ENCODE assay signal across 13 mouse cellular contexts in the genomic region with DNA sequence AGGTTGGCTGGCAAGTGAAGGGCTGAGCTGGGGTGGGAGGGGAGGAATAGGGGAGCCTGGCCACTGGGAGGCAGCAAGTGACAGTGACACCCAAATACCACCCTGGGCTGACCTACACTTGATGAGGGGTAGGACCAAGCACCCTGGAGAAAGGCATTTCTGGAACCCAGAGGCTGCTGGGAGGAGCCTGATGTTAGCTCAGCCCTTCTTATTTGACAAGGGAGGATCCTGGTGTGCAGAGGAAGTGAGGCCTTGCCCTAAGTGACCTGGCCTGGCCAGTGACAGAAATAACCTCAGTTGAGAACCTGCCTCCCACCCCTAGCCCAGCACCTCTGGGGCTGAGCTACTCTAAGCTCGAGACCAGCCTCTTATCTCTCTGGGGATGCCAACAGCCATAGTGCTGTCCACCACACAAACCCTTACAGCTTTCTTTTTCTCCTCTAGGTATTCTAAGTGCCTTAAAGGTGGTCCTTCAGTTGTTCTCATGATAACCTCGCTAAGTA. TPM values are rescaled to one million over a fixed set of nuclear protein-coding genes. Genes with fewer than 3 reads are reported as not detected.
DNase-seq lines count a peak whose midpoint lies in the region; ATAC-seq and TF ChIP-seq lines count a peak whose summit lies in the region.
"Had no signal": no experiment of that assay in that cellular context is flagged by ENCODE, and none has a peak within 500 bp of the region (broad histone marks: within the 10 kb centered on the region; RNA-seq: fewer than 3 reads in every experiment).

No protein-coding gene starts in this region.

- H3K4me3 ChIP-seq in heart, embryonic 11.5 days (ENCODE audit: low read depth, low read length), result no peak overlapping the region
- no peak overlapping the region for H3K4me3 ChIP-seq in heart, adult 2 months
- H3K4me3 ChIP-seq in embryonic fibroblast, embryonic 13.5 days (ENCODE audit: insufficient read depth, low read length), result no peak overlapping the region
- no peak overlapping the region for H3K4me3 ChIP-seq in macrophage (ENCODE audit: inconsistent target)
- H3K4me3 ChIP-seq in hindbrain, embryonic 10.5 days, result no peak overlapping the region
- H3K4me3 ChIP-seq: forebrain, embryonic 12.5 days; hindbrain, embryonic 15.5 days; midbrain, embryonic 12.5 days had no signal

- peaks cover 78% of the 10 kb centered on the region for H3K4me1 ChIP-seq in heart, embryonic 11.5 days (ENCODE audit: control insufficient read depth, insufficient read depth, low read length)
- H3K4me1 ChIP-seq in heart, adult 2 months (ENCODE audit: control insufficient read depth, insufficient read depth, low read length), result peaks cover 25% of the 10 kb centered on the region
- peaks cover 25% of the 10 kb centered on the region for H3K4me1 ChIP-seq in embryonic fibroblast, embryonic 13.5 days (ENCODE audit: control insufficient read depth, insufficient read depth, low read length)
- peaks cover 56% of the 10 kb centered on the region for H3K4me1 ChIP-seq in hindbrain, embryonic 10.5 days (replicated peaks)
- H3K4me1 ChIP-seq: forebrain, embryonic 12.5 days; hindbrain, embryonic 15.5 days had no signal

- intact Hi-C loops in heart, adult 2 months (cut with DNase I), result no loop called here
- intact Hi-C loops in gastrocnemius, postnatal 36 days (cut with DNase I), result no loop called here

- TF ChIP-seq CTCF in heart, adult 2 months (IDR thresholded peaks at IDR 0.05), result no peak
- TF ChIP-seq CTCF in embryonic fibroblast, embryonic 13.5 days (IDR thresholded peaks at IDR 0.05; ENCODE audit: borderline replicate concordance, insufficient read depth, low read length), result no peak

- H3K79me2 ChIP-seq in heart, adult 2 months (replicated peaks; ENCODE audit: control insufficient read depth, insufficient read depth, low read length), result no peaks in the 10 kb centered on the region
- peaks cover 71% of the 10 kb centered on the region for H3K79me2 ChIP-seq in macrophage (ENCODE audit: inconsistent target)

- peak overlapping the region; percentile 7; the same call in 1 of the 2 replicates for H3K27ac ChIP-seq in heart, embryonic 11.5 days (ENCODE audit: low read depth, low read length)
- no peak overlapping the region for H3K27ac ChIP-seq in heart, adult 2 months
- peak overlapping the region; percentile 74 for H3K27ac ChIP-seq in embryonic fibroblast, embryonic 13.5 days (ENCODE audit: insufficient read depth, low read length)
- peak overlapping the region; percentile 91 for H3K27ac ChIP-seq in macrophage
- no peak overlapping the region for H3K27ac ChIP-seq in hindbrain, embryonic 10.5 days
- H3K27ac ChIP-seq: forebrain, embryonic 12.5 days; hindbrain, embryonic 15.5 days; midbrain, embryonic 12.5 days had no signal

- WGBS in heart, embryonic 11.5 days (ENCODE audit: insufficient replicate concordance), result 46% methylated on average over 2 of the region's 2 CpGs
- 65% methylated on average over 2 of the region's 2 CpGs for WGBS in heart, adult 2 months
- 67% methylated on average over 2 of the region's 2 CpGs for WGBS in macrophage (ENCODE audit: missing documents)
- 79% methylated on average over 2 of the region's 2 CpGs for WGBS in hindbrain, embryonic 10.5 days

- H3K4me2 ChIP-seq in heart, embryonic 11.5 days, result no peak overlapping the region
- H3K4me2 ChIP-seq: forebrain, embryonic 12.5 days; hindbrain, embryonic 15.5 days; midbrain, embryonic 12.5 days had no signal

- no peaks in the 10 kb centered on the region for H3K9me3 ChIP-seq in heart, embryonic 11.5 days (replicated peaks; ENCODE audit: control insufficient read depth, low read length)
- no peaks in the 10 kb centered on the region for H3K9me3 ChIP-seq in hindbrain, embryonic 10.5 days
- H3K9me3 ChIP-seq: forebrain, embryonic 12.5 days; hindbrain, embryonic 15.5 days; midbrain, embryonic 12.5 days had no signal

- H3K27me3 ChIP-seq in heart, embryonic 11.5 days (ENCODE audit: control insufficient read depth, insufficient read depth, low read length), result no peaks in the 10 kb centered on the region
- no peaks in the 10 kb centered on the region for H3K27me3 ChIP-seq in heart, adult 2 months (ENCODE audit: control insufficient read depth, insufficient read depth, low read length)
- H3K27me3 ChIP-seq in hindbrain, embryonic 10.5 days (ENCODE audit: insufficient read depth, poor library complexity, severe bottlenecking), result no peaks in the 10 kb centered on the region
- H3K27me3 ChIP-seq: forebrain, embryonic 12.5 days; hindbrain, embryonic 15.5 days; midbrain, embryonic 12.5 days; Patski had no signal

- peaks cover 33% of the 10 kb centered on the region for H3K36me3 ChIP-seq in heart, embryonic 11.5 days (ENCODE audit: control insufficient read depth, insufficient read depth, low read length)
- H3K36me3 ChIP-seq in heart, adult 2 months (ENCODE audit: control insufficient read depth, insufficient read depth, low read length), result no peaks in the 10 kb centered on the region
- H3K36me3 ChIP-seq in macrophage (ENCODE audit: inconsistent target), result no peaks in the 10 kb centered on the region
- H3K36me3 ChIP-seq in hindbrain, embryonic 10.5 days, result peaks cover 100% of the 10 kb centered on the region
- H3K36me3 ChIP-seq: hindbrain, embryonic 15.5 days had no signal

- no peak overlapping the region for H3K9ac ChIP-seq in heart, embryonic 11.5 days (ENCODE audit: low read depth, low read length)
- H3K9ac ChIP-seq in heart, adult 2 months (ENCODE audit: low read depth, low read length), result no peak overlapping the region
- H3K9ac ChIP-seq: forebrain, embryonic 12.5 days; hindbrain, embryonic 15.5 days; midbrain, embryonic 12.5 days had no signal

- no peak for ATAC-seq in heart, embryonic 11.5 days (replicated peaks; ENCODE audit: insufficient number of reproducible peaks, low FRiP score, low TSS enrichment)
- no peak for ATAC-seq in erythroid progenitor cell, adult 5-6 weeks (replicated peaks; ENCODE audit: low FRiP score, poor library complexity, severe bottlenecking)
- ATAC-seq: Patski had no signal

- DNase-seq in heart, adult 2 months, result no peak
- DNase-seq in 3T3-L1 (ENCODE audit: low read depth, low spot score), result peak; percentile 46
- DNase-seq in hindbrain, embryonic 10.5 days (ENCODE audit: low spot score), result no peak
- DNase-seq in gastrocnemius, postnatal 36 days, result no peak
- DNase-seq: cerebellum, adult 9-10 months had no signal

- no peak for TF ChIP-seq EP300 in heart, adult 2 months (IDR thresholded peaks at IDR 0.05; ENCODE audit: insufficient read depth, low read depth, low read length)

- TF ChIP-seq POLR2A in heart, adult 2 months (IDR thresholded peaks at IDR 0.05; ENCODE audit: insufficient read depth, low read depth, low read length), result no peak
- no peak for TF ChIP-seq POLR2A in embryonic fibroblast, embryonic 13.5 days (IDR thresholded peaks at IDR 0.05; ENCODE audit: low read depth, low read length)

RNA-seq across cellular contexts. Expression of gene Slc2a1, which starts 16.3 kb away (rescaled TPM):
- 426 and 446 TPM in 2 replicates for polyA plus RNA-seq in heart, embryonic 11.5 days (2014; fragmentation: Nextera tagmentation; extraction: Ambion mirVana)
- total RNA-seq in heart, adult 2 months (2021), result 10 to 100 TPM in 1 of 2 experiments, 1 to 10 TPM in 1; 8.9 to 18.9 TPM
- polyA plus RNA-seq in heart, adult 2 months (2012; rRNA removed), result 16.6 and 18.1 TPM in 2 replicates
- 92.4 and 124 TPM in 2 replicates for polyA plus RNA-seq in embryonic fibroblast, embryonic 13.5 days (2011; ENCODE audit: insufficient read length, low read depth, missing spikeins)
- 10 to 100 TPM in 9 of 26 experiments, 1 to 10 TPM in 17; 4.2 to 20.1 (median 7.7) TPM for total RNA-seq in macrophage (2018; cell fraction: chromatin; rRNA removed)
- 10 to 100 TPM in 12 of 26 experiments, 1 to 10 TPM in 14; 7.0 to 33.1 (median 9.9) TPM for total RNA-seq in macrophage (2018; cell fraction: cytosol; rRNA removed)
- 10 to 100 TPM; 10.4 to 34.0 (median 18.2) TPM for total RNA-seq in macrophage (2018; cell fraction: nucleus; rRNA removed)
- 5.5 to 14.5 TPM (median 7.5 TPM) in 3 replicates for polyA plus RNA-seq in macrophage (2018)
- 1.1 and 5.4 TPM in 2 replicates for total RNA-seq in erythroid progenitor cell, adult 5-6 weeks (2015; ENCODE audit: low replicate concordance)
- total RNA-seq in erythroid progenitor cell, adult 5-6 weeks (2017; ENCODE audit: low replicate concordance), result 1.0 TPM in 1 of 2 replicates, not detected in the other
- 153 and 228 TPM in 2 replicates for polyA plus RNA-seq in hindbrain, embryonic 10.5 days (2016; fragmentation: Nextera tagmentation; extraction: Ambion mirVana)
- 1 to 10 TPM; 4.3 to 5.0 TPM for total RNA-seq in gastrocnemius, postnatal 36 days (2021)

RNA-seq across cellular contexts. Expression of gene Zfp691, which starts 49.2 kb away (rescaled TPM):
- 10.9 and 13.7 TPM in 2 replicates for polyA plus RNA-seq in heart, embryonic 11.5 days (2014; fragmentation: Nextera tagmentation; extraction: Ambion mirVana)
- 10 to 100 TPM; 20.6 to 23.4 TPM for total RNA-seq in heart, adult 2 months (2021)
- polyA plus RNA-seq in heart, adult 2 months (2012; rRNA removed), result 20.6 and 41.2 TPM in 2 replicates
- 4.9 and 9.0 TPM in 2 replicates for polyA plus RNA-seq in embryonic fibroblast, embryonic 13.5 days (2011; ENCODE audit: insufficient read length, low read depth, missing spikeins)
- 1 to 10 TPM in 18 of 26 experiments, under 1 TPM in 5, not detected in 3; 0.33 to 7.1 (median 2.2) TPM for total RNA-seq in macrophage (2018; cell fraction: chromatin; rRNA removed)
- total RNA-seq in macrophage (2018; cell fraction: cytosol; rRNA removed), result 1 to 10 TPM in 19 of 26 experiments, under 1 TPM in 7; 0.47 to 2.8 (median 1.4) TPM
- total RNA-seq in macrophage (2018; cell fraction: nucleus; rRNA removed), result 1 to 10 TPM in 21 of 26 experiments, under 1 TPM in 5; 0.42 to 8.2 (median 2.4) TPM
- polyA plus RNA-seq in macrophage (2018), result 1.2 to 2.2 TPM (median 1.6 TPM) in 3 replicates
- total RNA-seq in erythroid progenitor cell, adult 5-6 weeks (2015; ENCODE audit: low replicate concordance), result 2.2 and 4.6 TPM in 2 replicates
- 2.2 and 8.5 TPM in 2 replicates for total RNA-seq in erythroid progenitor cell, adult 5-6 weeks (2017; ENCODE audit: low replicate concordance)
- polyA plus RNA-seq in hindbrain, embryonic 10.5 days (2016; fragmentation: Nextera tagmentation; extraction: Ambion mirVana), result 10.0 and 11.0 TPM in 2 replicates
- total RNA-seq in gastrocnemius, postnatal 36 days (2021), result 10 to 100 TPM; 15.5 to 16.9 TPM

Comparison
In these comparisons a context has a peak if more than half of its experiments do, and no peak if none do; other contexts are left out.
1. H3K27ac ChIP-seq: peak in heart, embryonic 11.5 days (single experiment), embryonic fibroblast, embryonic 13.5 days (single experiment) and macrophage (single experiment); none in heart, adult 2 months (single experiment) and hindbrain, embryonic 10.5 days (single experiment).